Mouse (Mus musculus) midbrain, embryonic 10.5 days (tissue): Measurements from ENCODE around the gene Ramac. TPM values are rescaled to one million over a fixed set of nuclear protein-coding genes. Genes with fewer than 3 reads are reported as not detected.

ENCODE experiments used
- DNase-seq: peaks from one replicate; pipeline ENCODE4 v3.0.0-alpha.2; 2017; ENCODE audit warnings: low spot score
- H3K27ac ChIP-seq: fragments of 300-500 bp; sonication (generic); replicated peaks from 2 replicates; pipeline ENCODE4 v1.5.1; 2016; ENCODE audit warnings: mild to moderate bottlenecking
- H3K27me3 ChIP-seq: fragments of 300-500 bp; sonication (generic); 2 replicates; pipeline ENCODE4 v1.6.1; 2016; ENCODE audit warnings: low read depth, mild to moderate bottlenecking; ENCODE audit not compliant: poor library complexity, severe bottlenecking
- H3K36me3 ChIP-seq: fragments of 300-500 bp; sonication (generic); 2 replicates; pipeline ENCODE4 v1.6.1; 2016; ENCODE audit warnings: mild to moderate bottlenecking, moderate library complexity
- H3K4me1 ChIP-seq: fragments of 300-500 bp; sonication (generic); 2 replicates; pipeline ENCODE4 v1.6.1; 2016
- H3K4me3 ChIP-seq: fragments of 300-500 bp; sonication (generic); 2 replicates; pipeline ENCODE4 v1.5.1; 2016; ENCODE audit warnings: mild to moderate bottlenecking, moderate library complexity
- H3K9me3 ChIP-seq: fragments of 300-500 bp; sonication (generic); replicated peaks from 2 replicates; pipeline ENCODE4 v1.6.1; 2016; ENCODE audit warnings: mild to moderate bottlenecking
- WGBS: fragments of 180-500 bp; shearing (Covaris S2); methylation state at CpG from one replicate; pipeline ENCODE4 v1.1.7; 2016; 5-methylcytosine and 5-hydroxymethylcytosine counted together
- polyA plus RNA-seq: library from polyadenylated mRNA; unstranded; fragments of >200 nt; fragmentation: Nextera tagmentation; extraction: Ambion mirVana; gene quantifications from 2 replicates; pipeline ENCODE4 v1.2.1, GENCODE M21; 2016

Gene Ramac
- polyA plus RNA-seq = 131 and 136 TPM in 2 replicates

- DNase-seq = peak; percentile 96
- Histone ChIP-seq H3K4me1 (peaks cover 19% of the 10 kb centered on the region), H3K36me3 (no peaks in the 10 kb centered on the region), H3K4me3 (peak within 1 kb of the TSS; percentile 93), H3K27me3 (no peaks in the 10 kb centered on the region), H3K9me3 (no peaks in the 10 kb centered on the region), H3K27ac (peak within 1 kb of the TSS; percentile 88)
- WGBS = under 1% methylated on average over 56 of the region's 56 CpGs
Observed at GRCm38 (mm10) chr7:81762180-81763109, at the start of gene Ramac. TSS of gene Ramac (plus strand) at chr7:81762925.

GRCm38 (mm10) chr7:81718657-81719056 is 44.1 kb upstream of the Ramac start:
- DNase-seq = no peak
- WGBS = 76% methylated on average over 1 of the region's 1 CpGs
- Histone ChIP-seq H3K4me1 (no peaks in the 10 kb centered on the region), H3K36me3 (no peaks in the 10 kb centered on the region), H3K27ac (no peak overlapping the region), H3K9me3 (no peaks in the 10 kb centered on the region), H3K27me3 (no peaks in the 10 kb centered on the region), H3K4me3 (no peak overlapping the region)

DNA sequence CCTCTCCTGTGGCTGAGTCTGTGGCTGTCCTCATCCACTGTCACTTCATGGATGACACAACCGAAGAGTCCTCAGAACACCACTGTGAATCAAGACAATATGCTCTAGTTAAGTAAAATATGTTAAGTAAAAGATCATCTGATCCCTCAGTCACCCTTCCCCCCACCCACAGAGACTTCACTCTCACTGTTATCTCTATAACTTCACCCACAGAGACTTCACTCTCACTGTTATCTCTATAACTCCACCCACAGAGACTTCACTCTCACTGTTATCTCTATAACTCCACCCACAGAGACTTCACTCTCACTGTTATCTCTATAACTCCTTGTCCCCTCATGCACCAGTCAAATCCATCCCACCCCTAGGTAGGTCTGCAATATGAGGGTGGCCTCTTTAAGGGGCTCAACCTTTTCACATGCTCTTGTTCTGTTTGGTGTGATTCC is 43.5 kb upstream of the Ramac start:
- no peaks in the 10 kb centered on the region for H3K27me3 ChIP-seq
- H3K4me3 ChIP-seq = no peak overlapping the region
- H3K4me1 ChIP-seq = no peaks in the 10 kb centered on the region
- 79% methylated on average over 1 of the region's 1 CpGs for WGBS
- no peaks in the 10 kb centered on the region for H3K36me3 ChIP-seq
- no peak overlapping the region for H3K27ac ChIP-seq
- no peaks in the 10 kb centered on the region for H3K9me3 ChIP-seq
- no peak for DNase-seq

GRCm38 (mm10) chr7:81721271-81721670 is 41.5 kb upstream of the Ramac start:
- 69% methylated on average over 5 of the region's 5 CpGs for WGBS
- no peaks in the 10 kb centered on the region for H3K36me3 ChIP-seq
- no peak overlapping the region for H3K4me3 ChIP-seq
- H3K9me3 ChIP-seq = no peaks in the 10 kb centered on the region
- H3K27ac ChIP-seq = no peak overlapping the region
- H3K27me3 ChIP-seq = no peaks in the 10 kb centered on the region
- H3K4me1 ChIP-seq = no peaks in the 10 kb centered on the region
- DNase-seq = no peak

GRCm38 (mm10) chr7:81723851-81724250 is 38.9 kb upstream of the Ramac start:
- no peak overlapping the region for H3K27ac ChIP-seq
- H3K4me1 ChIP-seq = no peaks in the 10 kb centered on the region
- DNase-seq = no peak
- WGBS = 93% methylated on average over 10 of the region's 10 CpGs
- H3K9me3 ChIP-seq = no peaks in the 10 kb centered on the region
- no peak overlapping the region for H3K4me3 ChIP-seq
- H3K27me3 ChIP-seq = no peaks in the 10 kb centered on the region
- no peaks in the 10 kb centered on the region for H3K36me3 ChIP-seq

DNA sequence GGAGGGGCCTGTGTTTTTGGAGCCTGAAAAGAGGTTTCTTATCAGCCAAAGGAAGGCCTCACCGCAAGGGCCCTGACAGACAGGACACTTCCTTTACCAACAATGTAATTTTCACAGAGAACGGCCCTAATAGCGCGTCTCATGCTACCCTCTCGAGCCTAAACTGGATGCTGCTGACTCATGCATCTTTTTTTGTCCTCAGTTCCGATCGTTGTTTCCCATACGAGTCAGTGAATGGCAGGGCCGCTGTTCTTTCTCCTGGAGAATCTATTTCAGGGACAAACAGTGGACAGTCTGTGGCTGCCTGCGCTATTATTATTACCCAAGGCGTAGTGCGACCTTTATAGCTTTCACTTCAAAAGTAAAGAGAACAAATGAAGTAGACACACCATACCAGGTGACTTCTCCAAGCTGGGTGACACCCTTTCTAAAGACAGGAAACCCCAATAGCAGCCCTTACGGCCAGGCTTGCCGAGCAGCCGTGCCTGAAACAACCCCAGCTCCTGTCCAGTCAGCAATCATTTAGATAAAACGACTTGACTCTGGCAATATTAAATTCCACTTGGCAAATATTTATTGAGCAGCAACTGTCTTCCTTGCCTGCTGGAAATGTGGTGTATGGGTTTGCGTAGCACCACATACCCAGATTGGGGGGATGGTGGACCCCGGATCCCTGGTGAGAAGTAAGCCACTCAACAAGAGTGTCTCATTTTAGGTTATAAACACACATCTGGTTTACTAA is 36.6 kb upstream of the Ramac start:
- 87% methylated on average over 18 of the region's 18 CpGs for WGBS
- DNase-seq = no peak
- H3K4me3 ChIP-seq = no peak overlapping the region
- H3K27me3 ChIP-seq = no peaks in the 10 kb centered on the region
- no peak overlapping the region for H3K27ac ChIP-seq
- H3K9me3 ChIP-seq = no peaks in the 10 kb centered on the region
- H3K4me1 ChIP-seq = no peaks in the 10 kb centered on the region
- no peaks in the 10 kb centered on the region for H3K36me3 ChIP-seq

GRCm38 (mm10) chr7:81726728-81727005 is 36.1 kb upstream of the Ramac start:
- 76% methylated on average over 2 of the region's 2 CpGs for WGBS
- Histone ChIP-seq H3K27me3 (no peaks in the 10 kb centered on the region), H3K9me3 (no peaks in the 10 kb centered on the region), H3K27ac (no peak overlapping the region), H3K36me3 (no peaks in the 10 kb centered on the region), H3K4me3 (no peak overlapping the region), H3K4me1 (no peaks in the 10 kb centered on the region)
- no peak for DNase-seq

DNA sequence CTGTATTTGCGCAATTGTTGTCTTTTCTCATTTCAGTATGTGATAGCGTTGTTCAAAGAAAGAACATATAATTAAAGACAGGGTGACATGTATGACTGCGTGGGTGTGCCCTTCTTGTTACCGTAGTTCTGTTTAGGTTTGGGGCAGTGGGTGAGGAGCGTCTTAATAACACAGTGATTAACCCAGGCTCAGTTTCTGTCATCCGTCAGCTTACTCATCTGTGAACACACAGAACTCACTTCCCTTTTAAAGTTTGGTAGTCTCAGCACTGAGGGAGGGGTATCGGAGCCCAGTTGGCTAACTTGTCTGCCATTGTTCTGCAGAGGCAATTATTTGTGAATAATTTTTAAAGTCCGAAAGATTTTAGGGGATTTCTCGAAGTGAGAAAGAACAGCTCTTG is 35.0 kb upstream of the Ramac start:
- no peaks in the 10 kb centered on the region for H3K9me3 ChIP-seq
- H3K27me3 ChIP-seq = no peaks in the 10 kb centered on the region
- WGBS = 89% methylated on average over 9 of the region's 9 CpGs
- no peaks in the 10 kb centered on the region for H3K36me3 ChIP-seq
- no peak overlapping the region for H3K4me3 ChIP-seq
- H3K4me1 ChIP-seq = no peaks in the 10 kb centered on the region
- no peak overlapping the region for H3K27ac ChIP-seq
- no peak for DNase-seq

DNA sequence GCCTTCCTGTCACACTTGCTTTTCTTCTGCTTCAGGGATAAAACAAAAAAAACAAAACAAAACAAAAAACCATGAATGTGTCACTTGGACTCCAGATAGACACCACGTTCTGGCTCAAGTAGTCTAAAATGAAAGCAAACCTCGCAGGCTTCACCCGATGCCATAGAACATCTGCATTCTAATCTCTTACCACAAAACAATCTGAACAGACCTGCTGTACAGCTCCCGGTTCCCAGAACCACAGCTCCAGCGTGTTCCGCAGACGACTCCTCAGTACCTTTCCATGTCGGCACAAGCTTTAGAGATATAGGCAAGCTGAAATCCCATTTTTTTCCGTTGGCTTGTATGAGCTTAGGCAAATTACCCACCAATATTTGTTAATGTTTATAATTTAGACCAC is 32.9 kb upstream of the Ramac start:
- 89% methylated on average over 9 of the region's 9 CpGs for WGBS
- Histone ChIP-seq H3K36me3 (no peaks in the 10 kb centered on the region), H3K9me3 (no peaks in the 10 kb centered on the region), H3K4me3 (no peak overlapping the region), H3K27me3 (no peaks in the 10 kb centered on the region), H3K27ac (no peak overlapping the region), H3K4me1 (no peaks in the 10 kb centered on the region)
- no peak for DNase-seq

DNA sequence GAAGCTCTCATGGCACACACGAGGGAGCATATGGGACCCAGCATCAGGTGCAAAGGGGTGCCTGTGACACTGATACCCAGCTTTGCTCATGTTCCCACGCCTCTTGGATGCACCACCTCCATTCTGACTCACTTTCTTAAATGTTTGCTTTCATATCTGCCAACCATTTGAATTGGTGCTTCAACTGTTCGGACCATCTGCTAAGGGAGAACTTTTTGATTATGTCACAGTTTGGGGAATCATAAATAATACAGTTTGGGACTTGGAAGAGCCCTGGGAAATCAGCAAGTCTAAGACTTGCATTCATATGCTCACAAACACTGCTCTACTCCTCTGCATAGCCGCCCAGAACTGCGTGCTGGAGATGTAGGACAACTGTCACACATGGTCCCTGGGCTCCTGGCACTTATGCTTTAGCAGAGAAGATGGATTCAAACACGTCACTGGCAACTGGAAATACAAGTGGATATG is 31.5 kb upstream of the Ramac start:
- Histone ChIP-seq H3K27me3 (no peaks in the 10 kb centered on the region), H3K9me3 (no peaks in the 10 kb centered on the region), H3K36me3 (no peaks in the 10 kb centered on the region), H3K4me1 (no peaks in the 10 kb centered on the region), H3K27ac (no peak overlapping the region), H3K4me3 (no peak overlapping the region)
- WGBS = 85% methylated on average over 6 of the region's 6 CpGs
- no peak for DNase-seq

GRCm38 (mm10) chr7:81732183-81733089 is 30.3 kb upstream of the Ramac start:
- no peak for DNase-seq
- Histone ChIP-seq H3K27me3 (no peaks in the 10 kb centered on the region), H3K4me1 (no peaks in the 10 kb centered on the region), H3K9me3 (no peaks in the 10 kb centered on the region), H3K36me3 (no peaks in the 10 kb centered on the region), H3K27ac (no peak overlapping the region), H3K4me3 (no peak overlapping the region)
- 88% methylated on average over 12 of the region's 12 CpGs for WGBS

GRCm38 (mm10) chr7:81735300-81736048 is 27.3 kb upstream of the Ramac start:
- WGBS = 72% methylated on average over 9 of the region's 9 CpGs
- no peak for DNase-seq
- no peaks in the 10 kb centered on the region for H3K36me3 ChIP-seq
- H3K27me3 ChIP-seq = no peaks in the 10 kb centered on the region
- no peaks in the 10 kb centered on the region for H3K9me3 ChIP-seq
- no peak overlapping the region for H3K4me3 ChIP-seq
- no peak overlapping the region for H3K27ac ChIP-seq
- H3K4me1 ChIP-seq = no peaks in the 10 kb centered on the region
